Mouse (Mus musculus) liver, embryonic 16.5 days (tissue): Measurements from ENCODE around the gene Arid1b. TPM values are rescaled to one million over a fixed set of nuclear protein-coding genes. Genes with fewer than 3 reads are reported as not detected.

Experiments
- ATAC-seq: fragments of 200-750 bp; cut with Nextera tagmentation; 2 replicates; pipeline ENCODE4 v1.8.0; 2017; ENCODE audit warnings: low read depth, mild to moderate bottlenecking, moderate number of reproducible peaks, moderate library complexity
- H3K27ac ChIP-seq: fragments of 300-500 bp; sonication (generic); 2 replicates; pipeline ENCODE4 v1.5.1; 2014; ENCODE audit warnings: mild to moderate bottlenecking, low read length
- H3K27me3 ChIP-seq: fragments of 300-500 bp; sonication (generic); 2 replicates; pipeline ENCODE4 v1.6.1; 2014; ENCODE audit warnings: low read depth, low read length, mixed read lengths; ENCODE audit not compliant: control insufficient read depth, insufficient read depth
- H3K36me3 ChIP-seq: fragments of 300-500 bp; sonication (generic); 2 replicates; pipeline ENCODE4 v1.6.1; 2014; ENCODE audit warnings: mild to moderate bottlenecking; ENCODE audit not compliant: control insufficient read depth, insufficient read depth
- H3K4me1 ChIP-seq: fragments of 300-500 bp; sonication (generic); 2 replicates; pipeline ENCODE4 v1.6.1; 2014; ENCODE audit warnings: low read depth, low read length, mixed read lengths; ENCODE audit not compliant: control insufficient read depth
- H3K4me2 ChIP-seq: fragments of 300-500 bp; sonication (generic); 2 replicates; pipeline ENCODE4 v1.6.1; 2014; ENCODE audit warnings: low read depth, low read length, mixed read lengths
- H3K4me3 ChIP-seq: fragments of 300-500 bp; sonication (generic); 2 replicates; pipeline ENCODE4 v1.5.1; 2014; ENCODE audit warnings: low read depth, mild to moderate bottlenecking, low read length
- H3K9ac ChIP-seq: fragments of 300-500 bp; sonication (generic); 2 replicates; pipeline ENCODE4 v1.6.1; 2014; ENCODE audit warnings: low read depth, low read length
- H3K9me3 ChIP-seq: fragments of 300-500 bp; sonication (generic); replicated peaks from 2 replicates; pipeline ENCODE4 v1.6.1; 2016; ENCODE audit warnings: low read length; ENCODE audit not compliant: control insufficient read depth
- WGBS: fragments of 180-500 bp; shearing (Covaris S2); extraction: QIAGEN DNeasy Blood & Tissue Kit; methylation state at CpG from one replicate; pipeline ENCODE4 v1.1.7; 2014; ENCODE audit not compliant: insufficient replicate concordance; 5-methylcytosine and 5-hydroxymethylcytosine counted together
- polyA plus RNA-seq: library from polyadenylated mRNA; unstranded; fragments of >200 nt; fragmentation: Nextera tagmentation; extraction: Ambion mirVana; gene quantifications from 2 replicates; pipeline ENCODE4 v1.2.1, GENCODE M21; 2015

Gene Arid1b
- polyA plus RNA-seq, 1 experiment from 2014 or later = 3.2 TPM

DNA sequence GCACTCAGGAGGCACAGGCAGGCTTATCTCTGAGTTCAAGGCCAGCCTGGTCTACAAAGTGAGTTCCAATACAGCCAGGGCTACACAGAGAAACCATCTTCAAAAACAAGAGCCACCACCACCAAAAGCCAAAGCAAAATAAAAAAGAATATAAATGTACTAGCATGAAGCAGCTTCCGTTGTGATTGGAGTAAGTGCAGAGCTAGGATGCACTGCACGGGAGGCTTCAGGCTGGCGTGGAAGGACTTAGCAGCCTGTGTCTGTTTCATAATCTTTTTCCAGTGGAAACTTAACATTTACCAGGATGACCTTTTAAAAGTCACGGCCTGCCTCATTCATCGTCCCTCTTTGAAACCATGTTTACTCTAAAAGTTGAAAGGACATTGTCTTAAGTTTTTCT lies 67.5 kb downstream of the Arid1b start:
- peaks cover 28% of the 10 kb centered on the region for H3K4me1 ChIP-seq
- no peak overlapping the region for H3K9ac ChIP-seq
- ATAC-seq = no peak
- no peaks in the 10 kb centered on the region for H3K36me3 ChIP-seq
- WGBS = 68% methylated on average over 5 of the region's 5 CpGs
- no peak overlapping the region for H3K27ac ChIP-seq
- no peaks in the 10 kb centered on the region for H3K27me3 ChIP-seq
- H3K9me3 ChIP-seq = no peaks in the 10 kb centered on the region
- H3K4me3 ChIP-seq = no peak overlapping the region
- no peak overlapping the region for H3K4me2 ChIP-seq

DNA sequence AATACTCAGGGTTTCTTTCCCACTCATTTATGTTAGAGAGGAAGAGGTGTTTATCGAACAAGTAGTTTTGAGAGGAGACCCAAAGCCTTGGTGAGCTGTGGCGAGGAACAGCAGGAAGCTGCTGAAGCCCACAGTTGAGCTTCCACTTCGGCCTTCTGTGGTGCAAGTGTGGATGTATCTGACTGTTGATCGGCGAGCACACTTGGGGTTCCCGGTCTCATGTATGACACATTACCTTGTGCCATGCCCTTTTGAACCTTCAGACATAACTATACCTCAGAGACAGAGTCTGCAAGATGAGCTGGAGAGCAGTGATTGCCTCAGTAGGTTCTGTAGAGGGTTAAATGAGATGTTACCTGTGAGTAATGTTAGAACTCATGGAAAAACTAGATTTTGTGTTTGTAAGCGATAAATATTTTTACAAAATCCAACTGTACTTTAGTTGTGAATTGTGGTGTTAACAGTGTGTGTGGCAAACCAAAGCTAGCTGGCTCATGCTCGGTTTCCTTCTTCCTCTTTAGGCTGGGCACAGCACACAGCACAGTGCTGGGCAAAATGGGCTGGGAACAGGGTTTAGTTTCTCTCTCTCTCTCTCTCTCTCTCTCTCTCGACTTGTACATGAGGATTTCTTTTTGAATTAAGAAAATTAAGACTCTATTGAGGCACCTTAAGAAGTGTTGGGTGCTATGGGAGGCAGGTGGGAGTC lies 69.5 kb downstream of the Arid1b start:
- Histone ChIP-seq H3K4me1 (peaks cover 16% of the 10 kb centered on the region), H3K27me3 (no peaks in the 10 kb centered on the region), H3K9ac (no peak overlapping the region), H3K4me3 (no peak overlapping the region), H3K4me2 (no peak overlapping the region), H3K36me3 (no peaks in the 10 kb centered on the region), H3K9me3 (no peaks in the 10 kb centered on the region), H3K27ac (no peak overlapping the region)
- ATAC-seq = no peak
- 39% methylated on average over 9 of the region's 9 CpGs for WGBS

DNA sequence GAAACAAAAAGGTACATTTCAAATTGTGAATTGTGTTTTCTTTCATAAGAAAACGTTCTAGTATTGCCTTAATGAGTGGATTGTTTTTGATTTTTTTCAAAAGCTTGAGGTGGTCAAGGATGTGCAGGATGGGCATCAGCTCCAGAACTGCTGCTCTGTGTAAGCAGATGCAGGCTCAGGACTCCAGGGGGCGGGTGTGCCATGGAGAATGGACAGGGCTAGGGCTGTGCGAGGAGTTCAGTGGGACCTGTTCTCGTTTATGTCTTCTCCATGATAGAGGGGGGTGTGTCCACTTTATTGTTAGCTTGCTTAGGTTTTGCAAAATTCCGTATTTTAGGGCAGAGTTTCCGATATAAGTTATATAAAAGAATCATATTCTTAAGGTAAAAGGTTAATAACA lies 70.6 kb downstream of the Arid1b start:
- peak; percentile 56; the same call in 1 of the 2 replicates for ATAC-seq
- peaks cover 10% of the 10 kb centered on the region for H3K4me1 ChIP-seq

DNA sequence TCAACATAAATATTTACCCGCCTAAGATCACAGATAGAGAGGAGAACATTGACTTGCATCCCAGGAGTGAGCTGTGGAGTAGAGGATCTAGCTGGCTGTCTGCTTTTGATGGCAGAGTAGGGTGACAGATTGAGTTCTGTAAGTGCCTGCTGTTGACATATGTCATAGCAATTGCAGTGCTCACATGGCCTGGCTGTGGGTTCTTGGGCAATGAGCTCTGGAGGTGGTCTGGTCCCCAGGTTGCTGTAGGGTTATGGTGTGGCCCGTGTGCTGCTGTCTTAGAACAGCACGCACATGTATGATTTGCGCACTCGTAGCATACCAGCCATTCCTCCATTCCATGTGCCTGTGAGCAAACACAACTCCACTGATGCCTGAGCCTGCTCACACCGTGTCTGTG lies 71.1 kb downstream of the Arid1b start:
- Histone ChIP-seq H3K4me1 (peaks cover 14% of the 10 kb centered on the region), H3K36me3 (no peaks in the 10 kb centered on the region), H3K4me3 (no peak overlapping the region), H3K27ac (no peak overlapping the region), H3K27me3 (no peaks in the 10 kb centered on the region), H3K4me2 (no peak overlapping the region), H3K9me3 (no peaks in the 10 kb centered on the region), H3K9ac (no peak overlapping the region)
- 78% methylated on average over 6 of the region's 6 CpGs for WGBS
- no peak for ATAC-seq

More for the DNA sequence above, 70.6 kb downstream of the Arid1b start:
- no peak overlapping the region for H3K9ac ChIP-seq
- H3K9me3 ChIP-seq = no peaks in the 10 kb centered on the region
- 60% methylated on average over 6 of the region's 6 CpGs for WGBS
- H3K4me3 ChIP-seq = no peak overlapping the region
- no peak overlapping the region for H3K27ac ChIP-seq
- no peak overlapping the region for H3K4me2 ChIP-seq
- H3K36me3 ChIP-seq = no peaks in the 10 kb centered on the region
- H3K27me3 ChIP-seq = no peaks in the 10 kb centered on the region

DNA sequence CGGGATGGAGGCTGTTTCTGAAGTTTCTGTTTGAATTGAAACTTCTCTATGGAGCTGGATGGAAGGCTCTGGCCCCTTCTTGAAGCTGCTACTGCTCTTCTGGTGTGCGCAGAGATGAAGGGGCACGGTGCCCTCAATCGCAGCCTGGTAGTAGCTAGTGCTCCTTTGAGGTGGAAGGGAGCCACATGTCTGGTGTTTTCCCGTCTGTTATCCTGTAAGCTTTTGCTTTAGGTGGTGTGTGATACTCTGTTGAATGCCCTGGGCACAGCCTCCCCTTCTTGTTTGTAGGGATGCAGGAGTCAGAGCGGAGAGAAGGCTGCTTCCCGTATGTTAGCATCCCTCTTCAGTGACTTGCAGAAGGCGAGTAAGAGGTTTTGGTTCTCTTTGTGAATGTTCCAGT lies 72.7 kb downstream of the Arid1b start:
- ATAC-seq = no peak
- no peak overlapping the region for H3K4me2 ChIP-seq
- peaks cover 16% of the 10 kb centered on the region for H3K4me1 ChIP-seq
- H3K27ac ChIP-seq = no peak overlapping the region
- H3K9ac ChIP-seq = no peak overlapping the region
- no peaks in the 10 kb centered on the region for H3K27me3 ChIP-seq
- no peak overlapping the region for H3K4me3 ChIP-seq
- WGBS = 80% methylated on average over 8 of the region's 8 CpGs
- no peaks in the 10 kb centered on the region for H3K36me3 ChIP-seq
- no peaks in the 10 kb centered on the region for H3K9me3 ChIP-seq

DNA sequence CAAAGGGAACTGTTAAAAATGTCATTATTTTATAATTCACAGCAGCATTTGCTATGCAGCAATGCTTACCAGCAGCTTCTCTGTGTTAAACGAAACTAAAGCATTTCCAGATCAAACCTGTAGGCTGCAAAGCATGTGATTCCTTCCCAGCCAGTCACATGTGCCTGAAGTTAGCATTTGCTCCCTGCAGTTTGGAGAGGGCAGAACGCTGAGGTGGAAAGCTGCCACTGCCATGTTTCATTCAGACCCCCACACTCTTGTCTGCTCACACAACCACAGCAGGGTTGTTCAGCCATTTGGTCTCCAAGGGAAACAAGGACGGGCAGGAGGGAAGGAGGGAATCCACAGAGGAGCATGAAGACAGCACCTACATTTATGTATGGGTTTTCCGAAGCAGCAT lies 73.1 kb downstream of the Arid1b start:
- Histone ChIP-seq H3K4me2 (no peak overlapping the region), H3K27ac (no peak overlapping the region), H3K4me1 (peaks cover 16% of the 10 kb centered on the region), H3K9ac (no peak overlapping the region), H3K27me3 (no peaks in the 10 kb centered on the region), H3K36me3 (no peaks in the 10 kb centered on the region), H3K9me3 (no peaks in the 10 kb centered on the region), H3K4me3 (no peak overlapping the region)
- ATAC-seq = no peak
- 72% methylated on average over 4 of the region's 4 CpGs for WGBS

DNA sequence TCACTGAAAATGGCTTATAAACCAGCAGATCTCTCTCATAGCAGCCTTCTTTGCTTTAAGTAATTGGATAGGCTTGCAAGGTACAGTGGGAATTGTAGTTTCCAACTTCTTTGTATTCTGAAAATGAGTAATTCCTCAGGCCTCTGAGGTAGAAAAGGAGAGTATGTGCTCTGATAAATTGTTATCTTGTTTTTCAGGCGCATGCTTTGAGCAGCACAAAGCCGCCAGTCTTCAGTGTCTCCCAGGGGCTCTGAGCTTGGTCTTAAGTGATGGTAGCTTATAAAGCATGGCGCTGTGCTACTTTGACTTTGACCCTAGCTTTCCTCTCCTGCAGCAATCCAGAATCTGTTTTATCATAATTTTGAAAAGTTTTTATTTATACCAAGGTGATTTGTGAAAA lies 76.3 kb downstream of the Arid1b start:
- H3K27ac ChIP-seq = no peak overlapping the region
- peak overlapping the region; percentile 8; the same call in 1 of the 2 replicates for H3K4me2 ChIP-seq
- H3K36me3 ChIP-seq = no peaks in the 10 kb centered on the region
- no peak overlapping the region for H3K9ac ChIP-seq
- WGBS = 33% methylated on average over 3 of the region's 3 CpGs
- peaks cover 16% of the 10 kb centered on the region for H3K4me1 ChIP-seq
- H3K9me3 ChIP-seq = no peaks in the 10 kb centered on the region
- no peaks in the 10 kb centered on the region for H3K27me3 ChIP-seq
- no peak overlapping the region for H3K4me3 ChIP-seq
- ATAC-seq = peak; percentile 69

DNA sequence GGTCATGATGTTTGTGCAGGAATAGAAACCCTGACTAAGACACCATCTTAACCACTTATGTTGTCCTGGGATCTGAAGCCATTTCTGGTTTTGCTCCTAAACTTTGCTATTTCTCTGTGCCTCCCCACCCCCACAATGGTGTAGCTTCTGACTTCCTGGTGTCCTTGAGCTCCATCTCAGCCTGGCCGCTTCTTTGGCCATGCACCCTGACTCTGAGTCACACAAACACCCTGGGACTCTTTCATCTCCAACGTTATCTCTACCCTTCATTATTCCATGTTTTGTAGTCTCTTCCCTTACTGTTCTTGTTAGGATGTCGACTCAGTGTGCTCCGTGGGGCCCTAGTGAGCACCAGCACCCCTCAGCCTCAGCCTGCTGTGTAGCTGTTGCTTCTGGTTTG lies 78.4 kb downstream of the Arid1b start:
- H3K4me1 ChIP-seq = peaks cover 16% of the 10 kb centered on the region
- no peak overlapping the region for H3K9ac ChIP-seq
- WGBS = 59% methylated on average over 4 of the region's 4 CpGs
- no peak overlapping the region for H3K27ac ChIP-seq
- H3K9me3 ChIP-seq = no peaks in the 10 kb centered on the region
- H3K4me2 ChIP-seq = no peak overlapping the region
- no peaks in the 10 kb centered on the region for H3K36me3 ChIP-seq
- H3K4me3 ChIP-seq = no peak overlapping the region
- H3K27me3 ChIP-seq = no peaks in the 10 kb centered on the region
- no peak for ATAC-seq

DNA sequence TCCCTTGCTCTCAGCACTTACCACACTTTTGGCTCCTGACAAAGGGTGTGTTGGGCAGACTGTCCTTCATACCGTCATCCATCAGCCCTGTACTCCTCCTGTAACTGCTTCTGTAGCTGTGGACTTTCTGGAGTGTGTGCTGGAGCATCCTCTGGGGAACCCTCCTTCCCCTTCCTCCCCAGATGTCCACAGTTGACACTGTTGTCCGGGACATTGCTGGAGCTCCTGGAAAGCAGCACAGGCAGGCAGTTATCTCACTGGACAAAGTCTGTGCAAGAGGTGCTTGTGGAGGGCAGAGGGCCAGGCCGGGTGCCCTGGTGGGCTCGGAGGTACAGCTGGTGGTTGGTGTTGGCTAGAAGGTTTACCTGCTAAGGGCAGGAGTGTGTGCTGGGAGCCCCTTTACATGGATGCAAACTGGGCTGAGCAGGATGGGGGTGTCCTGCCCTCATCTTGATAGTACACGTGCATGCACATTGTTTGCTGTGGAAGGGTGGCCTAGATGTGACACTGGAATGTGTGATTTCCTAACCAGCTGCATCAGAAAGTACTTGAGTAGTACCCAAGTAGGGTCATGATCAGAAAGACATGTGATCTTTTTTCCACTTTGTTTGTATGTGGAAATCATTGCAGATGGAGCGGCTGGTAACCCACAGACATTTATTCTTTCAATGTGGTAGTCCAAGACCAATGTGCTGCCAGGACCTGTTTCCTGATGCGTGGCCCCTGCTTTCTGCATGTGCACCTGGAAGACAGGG lies 80.8 kb downstream of the Arid1b start:
- Histone ChIP-seq H3K4me2 (no peak overlapping the region), H3K27me3 (no peaks in the 10 kb centered on the region), H3K9ac (no peak overlapping the region), H3K36me3 (no peaks in the 10 kb centered on the region), H3K9me3 (no peaks in the 10 kb centered on the region), H3K27ac (no peak overlapping the region), H3K4me3 (no peak overlapping the region), H3K4me1 (peaks cover 25% of the 10 kb centered on the region)
- 60% methylated on average over 7 of the region's 7 CpGs for WGBS
- no peak for ATAC-seq
